1 mouse cellular context compared by ENCODE assay signal in the genomic region with DNA sequence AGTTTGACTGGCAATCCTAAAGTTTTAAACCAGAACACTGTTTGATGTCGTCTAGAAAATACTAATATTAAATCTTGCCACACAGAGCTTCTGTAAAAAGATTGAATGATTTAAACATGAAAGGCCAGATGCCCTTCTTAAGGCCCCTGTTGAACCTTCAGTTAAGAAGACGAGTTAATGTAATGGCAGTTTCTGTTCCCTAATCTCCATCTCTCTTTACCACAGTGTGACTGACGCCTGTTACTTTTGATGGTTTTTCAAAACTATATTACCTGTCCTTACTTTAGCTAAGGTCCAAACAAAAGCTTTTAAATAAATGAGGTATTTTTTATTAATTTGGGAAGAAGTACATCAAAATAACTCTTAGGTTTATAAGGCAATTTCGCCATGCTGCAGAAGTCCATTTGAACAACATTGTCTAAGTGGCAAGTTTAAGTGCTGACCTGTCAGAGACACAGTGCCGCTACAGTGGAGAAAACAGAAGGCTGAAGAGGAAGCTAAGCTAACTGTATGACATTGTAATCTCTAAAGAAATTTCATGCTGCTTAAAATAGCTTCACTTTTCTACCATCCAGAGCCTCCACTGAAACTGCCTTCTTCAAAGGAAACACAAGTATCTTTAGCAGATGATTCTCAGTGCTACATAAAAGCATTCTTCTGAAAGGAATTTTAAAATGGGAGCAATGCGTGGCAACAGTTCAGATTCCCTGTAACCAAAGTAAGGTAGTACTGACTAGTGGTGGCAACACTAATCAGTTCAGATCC.
TF ChIP-seq lines count a peak whose summit lies in the region.

No protein-coding gene starts in this region.

TF ChIP-seq in CH12.LX, 34 proteins besides CTCF, POLR2A, EP300 and RAD21 (continued from another document):
- peak; percentile 94 for TF ChIP-seq IRF4 (IDR thresholded peaks at IDR 0.05; ENCODE audit: low read depth, low read length)
- peak; percentile 10; the same call in 1 of the 2 replicates for TF ChIP-seq ELF1 (IDR thresholded peaks at IDR 0.05; ENCODE audit: low read depth, low read length)
- TF ChIP-seq USF1 (IDR thresholded peaks at IDR 0.05; ENCODE audit: low read depth, low read length) = no peak
- TF ChIP-seq KAT2A (IDR thresholded peaks at IDR 0.05; ENCODE audit: insufficient replicate concordance, low read length) = 0 out of 2 replicates have a peak, but pooled peaks have one; percentile 11
TF ChIP-seq in CH12.LX: peak in this region for 5.
